In the genomic region with DNA sequence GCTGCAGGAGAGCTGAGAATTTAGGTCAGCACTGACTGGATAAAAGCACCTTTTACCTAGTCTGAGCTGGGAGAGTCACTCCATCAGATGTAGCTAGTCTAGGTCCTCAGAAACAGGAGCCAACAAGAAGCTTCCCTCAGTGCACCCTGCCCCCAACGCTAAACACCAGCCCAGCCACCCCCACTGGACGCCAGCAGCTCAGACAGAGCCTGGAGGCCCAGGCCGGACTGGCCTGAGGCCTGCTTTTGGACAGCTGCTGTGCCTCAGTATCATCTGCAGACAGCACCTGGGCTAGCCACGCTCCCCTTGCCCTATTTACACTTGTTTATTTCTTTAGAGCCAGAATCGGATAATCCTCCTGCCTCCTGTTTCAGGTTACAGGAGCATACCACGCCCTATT, we compare ENCODE assay signal across 20 mouse cellular contexts.
"Had no signal": no experiment of that assay in that cellular context is flagged by ENCODE, and none has a peak within 500 bp of the region (broad histone marks: within the 10 kb centered on the region; RNA-seq: fewer than 3 reads in every experiment).

No protein-coding gene starts in this region.

- H3K9me3 ChIP-seq: kidney, embryonic 15.5 days; midbrain, embryonic 12.5 days; neural tube, embryonic 13.5 days; stomach, embryonic 15.5 days had no signal

- H3K4me1 ChIP-seq: midbrain, embryonic 12.5 days; neural tube, embryonic 13.5 days had no signal

- H3K9ac ChIP-seq: kidney, embryonic 15.5 days; liver, embryonic 13.5 days; midbrain, embryonic 12.5 days; neural tube, embryonic 13.5 days; stomach, embryonic 15.5 days had no signal

- H3K4me3 ChIP-seq: kidney, embryonic 15.5 days; left cerebral cortex, adult 2 months; liver, embryonic 13.5 days; midbrain, embryonic 12.5 days; myocyte; neural tube, embryonic 13.5 days; stomach, embryonic 15.5 days had no signal

- ATAC-seq: midbrain, embryonic 16.5 days had no signal

- H3K27ac ChIP-seq: kidney, embryonic 15.5 days; left cerebral cortex, adult 2 months; liver, embryonic 13.5 days; midbrain, embryonic 12.5 days; neural tube, embryonic 13.5 days; stomach, embryonic 15.5 days had no signal

- H3K4me2 ChIP-seq: kidney, embryonic 15.5 days; liver, embryonic 13.5 days; midbrain, embryonic 12.5 days; neural tube, embryonic 13.5 days; stomach, embryonic 15.5 days had no signal

- H3K27me3 ChIP-seq: kidney, embryonic 15.5 days; liver, embryonic 13.5 days; midbrain, embryonic 12.5 days; neural tube, embryonic 13.5 days; stomach, embryonic 15.5 days had no signal

- DNase-seq: kidney, adult 11 months; kidney, adult 8-10 months; kidney, postnatal 10 days; kidney, postnatal 36 days; layer of hippocampus, postnatal 36 days; liver, embryonic 13.5 days; lung, adult 2 months; lung, postnatal 14 days; lung, postnatal 4 days; retina, postnatal 1 day; right cerebral cortex, postnatal 25 days; spleen, adult 18-20 months; thymus, postnatal 36 days had no signal

- H3K36me3 ChIP-seq: kidney, embryonic 15.5 days; liver, embryonic 13.5 days; midbrain, embryonic 12.5 days; neural tube, embryonic 13.5 days; stomach, embryonic 15.5 days had no signal
